Mouse (Mus musculus): ENCODE results near the gene Fubp1. TPM values are rescaled to one million over a fixed set of nuclear protein-coding genes. Genes with fewer than 3 reads are reported as not detected.

Fubp1 gene
- total and polyA plus RNA-seq, 3 experiments = 214 to 333 (median 224) TPM

DNA sequence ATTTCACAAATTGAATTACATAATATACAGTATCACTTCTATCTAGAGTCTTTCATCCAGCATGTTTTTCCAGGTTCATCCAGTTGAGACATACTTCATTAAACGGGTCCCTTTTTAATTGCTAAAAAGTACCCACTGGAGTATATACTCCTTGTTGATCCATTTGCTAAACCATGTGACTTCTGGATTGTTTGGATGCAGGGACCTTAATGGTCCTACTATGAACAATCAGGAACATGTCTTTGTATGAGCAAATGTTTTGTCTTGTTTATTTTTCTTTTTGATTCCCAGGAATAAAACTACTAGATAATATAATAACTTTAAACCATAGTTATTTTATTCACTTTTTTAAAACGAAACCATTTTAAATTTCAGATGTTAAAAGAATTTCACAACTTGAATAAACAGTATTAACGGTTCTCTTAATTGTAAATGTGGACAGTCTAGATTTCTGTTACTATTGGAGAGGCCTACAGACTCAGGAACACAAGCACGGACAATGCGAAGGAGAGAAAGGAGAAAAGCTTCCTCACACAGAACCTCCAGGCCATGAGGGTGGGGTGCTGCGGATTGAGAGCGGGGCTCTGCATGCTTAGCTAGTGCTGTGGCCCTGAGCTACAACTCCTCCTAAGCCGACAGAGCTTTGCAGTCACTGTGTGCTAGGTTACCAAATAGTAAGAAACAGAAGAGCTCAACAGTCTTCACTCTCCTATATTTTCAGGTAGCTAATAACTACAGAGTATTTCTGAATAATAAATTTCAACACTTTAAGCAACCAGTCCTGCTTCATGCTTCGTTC lies 19.3 kb upstream of the Fubp1 start:
- Histone ChIP-seq H3K36me3 (replicated peaks in 1 of 2; ENCODE audit: control insufficient read depth in 1 of 2, insufficient read depth in 1 of 2, low read length in 1 of 2) (peaks cover 4 to 14% of the 10 kb centered on the region in 2 experiments), H3K79me2 (replicated peaks; ENCODE audit: control insufficient read depth, extremely low read depth, insufficient read depth, poor library complexity, severe bottlenecking) (peaks cover 26% of the 10 kb centered on the region), H3K27me3 (replicated peaks) (peaks cover 2% of the 10 kb centered on the region), H3K9ac (ENCODE audit: insufficient read depth, low read depth) (peak overlapping the region; percentile 10), H3K27ac (ENCODE audit: insufficient read depth, low read depth) (no peak overlapping the region), H3K4me3 (replicated peaks in 1 of 3; ENCODE audit: low read depth in 2 of 3, low read length in 2 of 3, poor library complexity in 1 of 3) (peak overlapping the region in 2 of 3 experiments; percentile 2 to 8), H3K4me2 (ENCODE audit: insufficient read depth, low read depth, poor library complexity, severe bottlenecking) (peak overlapping the region; percentile 90), H3K4me1 (ENCODE audit: control insufficient read depth in 1 of 2, insufficient read depth in 2 of 2) (peaks cover 7 to 40% of the 10 kb centered on the region in 2 experiments), H3K9me3 (replicated peaks; ENCODE audit: low read length) (no peaks in the 10 kb centered on the region)
- TF ChIP-seq KAT2A (IDR thresholded peaks at IDR 0.05; ENCODE audit: insufficient replicate concordance, low read length) (no peak), EP300 (IDR thresholded peaks at IDR 0.05; ENCODE audit: low read length) (no peak), POLR2A (IDR thresholded peaks at IDR 0.05; ENCODE audit: low read depth, low read length) (no peak), RAD21 (IDR thresholded peaks at IDR 0.05; ENCODE audit: low read depth, low read length) (no peak), MAFK (IDR thresholded peaks at IDR 0.05; ENCODE audit: insufficient replicate concordance, low read length) (no peak), SMC3 (IDR thresholded peaks at IDR 0.05; ENCODE audit: low read depth, low read length) (no peak), POLR2AphosphoS2 (IDR thresholded peaks at IDR 0.05; ENCODE audit: low read depth, low read length) (no peak), JUN (IDR thresholded peaks at IDR 0.05; ENCODE audit: insufficient read depth, low read depth, low read length) (no peak), ETS1 (conservative IDR thresholded peaks at IDR 0.05; ENCODE audit: low read depth, low read length) (no peak), USF1 (IDR thresholded peaks at IDR 0.05; ENCODE audit: low read depth, low read length) (no peak), MEF2A (IDR thresholded peaks at IDR 0.05; ENCODE audit: borderline replicate concordance, low read depth, low read length) (no peak), ELF1 (IDR thresholded peaks at IDR 0.05; ENCODE audit: low read depth, low read length) (no peak), GABPA (IDR thresholded peaks at IDR 0.05; ENCODE audit: insufficient replicate concordance, low read depth, low read length) (no peak), CHD2 (IDR thresholded peaks at IDR 0.05; ENCODE audit: low read length) (no peak), SIN3A (IDR thresholded peaks at IDR 0.05; ENCODE audit: low read length) (no peak), E2F4 (IDR thresholded peaks at IDR 0.05; ENCODE audit: insufficient replicate concordance, low read depth, low read length) (no peak)
- in situ Hi-C loops (cut with MboI; ENCODE audit: low pct_ligation_motif_present, low pct_unique_long_range_greater_than_20kb, low sequenced_read_pairs) = loop anchor here (5.0 kb wide), 1 partner anchor 69 kb away; no protein-coding TSS in a partner anchor
- dilution Hi-C loops (cut with MboI; ENCODE audit: extremely low pct_ligation_motif_present, extremely low pct_unique_long_range_greater_than_20kb, low sequenced_read_pairs) = no loop called here
- no peak for DNase-seq (ENCODE audit: extremely low read depth)

DNA sequence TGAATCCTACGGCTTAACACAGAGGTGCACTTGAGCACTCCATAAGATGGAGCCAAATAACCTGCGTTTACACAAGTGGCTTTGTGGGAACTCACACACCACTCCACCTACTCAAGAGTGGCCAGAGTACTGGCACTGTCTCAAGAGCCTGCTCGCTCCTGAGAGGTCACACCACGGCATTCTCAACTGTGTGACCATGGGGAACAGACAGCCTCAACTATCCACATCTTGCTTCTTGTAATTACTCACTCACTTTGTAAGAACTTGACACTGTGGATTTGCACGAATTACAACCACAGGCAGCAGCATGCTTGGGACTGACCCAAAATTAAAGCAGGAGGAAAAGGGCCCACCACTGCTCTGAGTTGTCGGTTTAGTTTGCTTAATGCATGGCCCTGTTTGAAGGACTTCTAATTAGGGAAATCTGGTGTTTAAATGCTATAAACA lies 18.4 kb upstream of the Fubp1 start:
- H3K4me1 ChIP-seq (ENCODE audit: control insufficient read depth in 1 of 2, insufficient read depth in 2 of 2) = peaks cover 7 to 38% of the 10 kb centered on the region in 2 experiments
- TF ChIP-seq ZKSCAN1 (IDR thresholded peaks at IDR 0.05; ENCODE audit: borderline replicate concordance, low read depth, low read length) = no peak
- TF ChIP-seq NELFE (IDR thresholded peaks at IDR 0.05; ENCODE audit: low read depth, low read length) = no peak
- TF ChIP-seq RCOR1 (conservative IDR thresholded peaks at IDR 0.05; ENCODE audit: low read depth, low read length) = no peak
- no peak; the same call in 1 of the 2 replicates for TF ChIP-seq JUND (conservative IDR thresholded peaks at IDR 0.05; ENCODE audit: low read depth, low read length)
- peak; percentile 9 to 57; a peak in 3 of 4 replicates for TF ChIP-seq CTCF (conservative IDR thresholded peaks at IDR 0.05 in 1 of 2, IDR thresholded peaks at IDR 0.05 in 1 of 2; ENCODE audit: low read depth in 2 of 2, low read length in 2 of 2)
- peak; percentile 69 for TF ChIP-seq RAD21 (IDR thresholded peaks at IDR 0.05; ENCODE audit: low read depth, low read length)
- TF ChIP-seq IRF4 (IDR thresholded peaks at IDR 0.05; ENCODE audit: low read depth, low read length) = 0 out of 2 replicates have a peak, but pooled peaks have one; percentile 29
- TF ChIP-seq POLR2A (IDR thresholded peaks at IDR 0.05; ENCODE audit: low read depth, low read length) = peak; percentile 44; the same call in 1 of the 2 replicates
- TF ChIP-seq ELF1 (IDR thresholded peaks at IDR 0.05; ENCODE audit: low read depth, low read length) = no peak
- no peak for TF ChIP-seq ZNF384 (IDR thresholded peaks at IDR 0.05; ENCODE audit: low read depth, low read length)
- TF ChIP-seq ETS1 (conservative IDR thresholded peaks at IDR 0.05; ENCODE audit: low read depth, low read length) = no peak
- no peak for TF ChIP-seq NRF1 (IDR thresholded peaks at IDR 0.05; ENCODE audit: low read depth, low read length)
- TF ChIP-seq MAFK (IDR thresholded peaks at IDR 0.05; ENCODE audit: insufficient replicate concordance, low read length) = no peak
- peak; percentile 59 for TF ChIP-seq TBP (conservative IDR thresholded peaks at IDR 0.05; ENCODE audit: low read depth, low read length)
- no peak for TF ChIP-seq SMC3 (IDR thresholded peaks at IDR 0.05; ENCODE audit: low read depth, low read length)
- TF ChIP-seq MYC (IDR thresholded peaks at IDR 0.05; ENCODE audit: low read depth, low read length) = no peak; the same call in 1 of the 2 replicates
- no peak; the same call in 1 of the 2 replicates for TF ChIP-seq TCF12 (IDR thresholded peaks at IDR 0.05; ENCODE audit: low read depth, low read length)
- TF ChIP-seq SIN3A (IDR thresholded peaks at IDR 0.05; ENCODE audit: low read length) = peak; percentile 79; the same call in 1 of the 2 replicates
- TF ChIP-seq EP300 (IDR thresholded peaks at IDR 0.05; ENCODE audit: low read length) = no peak
- TF ChIP-seq ZMIZ1 (IDR thresholded peaks at IDR 0.05; ENCODE audit: low read depth, low read length) = no peak
- peak; percentile 90 for TF ChIP-seq MXI1 (IDR thresholded peaks at IDR 0.05; ENCODE audit: low read depth, low read length)

More for the DNA sequence above, 18.4 kb upstream of the Fubp1 start:
- Histone ChIP-seq H3K36me3 (replicated peaks in 1 of 2; ENCODE audit: control insufficient read depth in 1 of 2, insufficient read depth in 1 of 2, low read length in 1 of 2) (peaks cover under 1 to 6% of the 10 kb centered on the region in 2 experiments), H3K27me3 (replicated peaks) (peaks cover 2% of the 10 kb centered on the region), H3K79me2 (replicated peaks; ENCODE audit: control insufficient read depth, extremely low read depth, insufficient read depth, poor library complexity, severe bottlenecking) (peaks cover 24% of the 10 kb centered on the region), H3K9ac (ENCODE audit: insufficient read depth, low read depth) (peak overlapping the region; percentile 99), H3K9me3 (replicated peaks; ENCODE audit: low read length) (no peaks in the 10 kb centered on the region), H3K4me2 (ENCODE audit: insufficient read depth, low read depth, poor library complexity, severe bottlenecking) (peak overlapping the region; percentile 47), H3K27ac (ENCODE audit: insufficient read depth, low read depth) (peak overlapping the region; percentile 14; the same call in 1 of the 2 replicates), H3K4me3 (replicated peaks in 1 of 3; ENCODE audit: low read depth in 2 of 3, low read length in 2 of 3, poor library complexity in 1 of 3) (peak overlapping the region; percentile 62 to 89 (median 70))
- in situ Hi-C loops (cut with MboI; ENCODE audit: low pct_ligation_motif_present, low pct_unique_long_range_greater_than_20kb, low sequenced_read_pairs) = loop anchor here (5.0 kb wide), 1 partner anchor 70 kb away; no protein-coding TSS in a partner anchor
- DNase-seq (ENCODE audit: extremely low read depth) = peak; percentile 70
- dilution Hi-C loops (cut with MboI; ENCODE audit: extremely low pct_ligation_motif_present, extremely low pct_unique_long_range_greater_than_20kb, low sequenced_read_pairs) = no loop called here

Measured in CH12.LX (cell line).